Mouse (Mus musculus) cerebellum, adult 2 months (tissue): ENCODE measurements around the gene Dtx1. TPM values are rescaled to one million over a fixed set of nuclear protein-coding genes. Genes with fewer than 3 reads are reported as not detected.

Experiments
- DNase-seq, 2 experiments: peaks; one replicate each; pipeline ENCODE4 v3.0.0; 2021
- H3K27ac ChIP-seq: fragments of 200-500 bp; 2 replicates; pipeline ENCODE4 v1.5.1; 2012; ENCODE audit warnings: low read length, control low read depth, inconsistent platforms; ENCODE audit not compliant: insufficient read depth
- H3K27me3 ChIP-seq: fragments of 200-500 bp; 2 replicates; pipeline ENCODE4 v1.6.1; 2012; ENCODE audit warnings: inconsistent platforms, mild to moderate bottlenecking, low read length, moderate library complexity; ENCODE audit not compliant: control insufficient read depth, insufficient read depth
- H3K4me1 ChIP-seq: fragments of 200-500 bp; 2 replicates; pipeline ENCODE4 v1.6.1; 2011; ENCODE audit warnings: low read length; ENCODE audit not compliant: control insufficient read depth, insufficient read depth
- H3K4me3 ChIP-seq: fragments of 200-500 bp; replicated peaks from 2 replicates; pipeline ENCODE3; 2011; ENCODE audit warnings: mild to moderate bottlenecking, low read depth, low read length, control low read depth; ENCODE audit not compliant: insufficient read depth
- CTCF ChIP-seq: fragments of 200-500 bp; IDR thresholded peaks from 2 replicates; pipeline ENCODE4 v1.5.1; 2011; ENCODE audit warnings: low read depth, mild to moderate bottlenecking, control low read depth, low read length, moderate library complexity, borderline replicate concordance; ENCODE audit not compliant: insufficient read depth
- POLR2A ChIP-seq: fragments of 200-500 bp; IDR thresholded peaks from 2 replicates; pipeline ENCODE4 v1.6.1; 2011; ENCODE audit warnings: low read length, control low read depth, borderline replicate concordance; ENCODE audit not compliant: insufficient read depth
- WGBS: fragments of 180-500 bp; shearing (Covaris S2); methylation state at CpG from one replicate; pipeline ENCODE4 v1.1.7; 2018; 5-methylcytosine and 5-hydroxymethylcytosine counted together
- polyA plus RNA-seq: library from polyadenylated mRNA; depleted of rRNA; stranded (reverse); fragments of >200 nt; gene quantifications from 2 replicates; pipeline ENCODE4 v1.2.3, GENCODE M21; 2012

Dtx1 gene
- polyA plus RNA-seq, 1 experiment = 123 TPM

GRCm38 (mm10) chr5:120702969-120703368 is 8.8 kb downstream of the Dtx1 start:
- 24% methylated on average over 2 of the region's 2 CpGs for WGBS
- DNase-seq = peak; percentile 84 to 89
- no peak overlapping the region for H3K27ac ChIP-seq
- H3K4me3 ChIP-seq = no peak overlapping the region
- H3K4me1 ChIP-seq = peaks cover 82% of the 10 kb centered on the region
- TF ChIP-seq CTCF (no peak), POLR2A (no peak)
- H3K27me3 ChIP-seq = no peaks in the 10 kb centered on the region

GRCm38 (mm10) chr5:120702421-120702820 is 9.3 kb downstream of the Dtx1 start:
- Histone ChIP-seq H3K4me3 (no peak overlapping the region), H3K27ac (no peak overlapping the region), H3K4me1 (peaks cover 87% of the 10 kb centered on the region), H3K27me3 (no peaks in the 10 kb centered on the region)
- DNase-seq = peak; percentile 72 to 80
- TF ChIP-seq POLR2A (no peak), CTCF (no peak)
- 19% methylated on average over 4 of the region's 4 CpGs for WGBS

GRCm38 (mm10) chr5:120700996-120701790 is 10.5 kb downstream of the Dtx1 start:
- no peak overlapping the region for H3K4me3 ChIP-seq
- peaks cover 86% of the 10 kb centered on the region for H3K4me1 ChIP-seq
- DNase-seq = peak; percentile 8 to 30
- 53% methylated on average over 11 of the region's 11 CpGs for WGBS
- TF ChIP-seq CTCF = no peak
- no peak for TF ChIP-seq POLR2A
- no peak overlapping the region for H3K27ac ChIP-seq
- no peaks in the 10 kb centered on the region for H3K27me3 ChIP-seq

DNA sequence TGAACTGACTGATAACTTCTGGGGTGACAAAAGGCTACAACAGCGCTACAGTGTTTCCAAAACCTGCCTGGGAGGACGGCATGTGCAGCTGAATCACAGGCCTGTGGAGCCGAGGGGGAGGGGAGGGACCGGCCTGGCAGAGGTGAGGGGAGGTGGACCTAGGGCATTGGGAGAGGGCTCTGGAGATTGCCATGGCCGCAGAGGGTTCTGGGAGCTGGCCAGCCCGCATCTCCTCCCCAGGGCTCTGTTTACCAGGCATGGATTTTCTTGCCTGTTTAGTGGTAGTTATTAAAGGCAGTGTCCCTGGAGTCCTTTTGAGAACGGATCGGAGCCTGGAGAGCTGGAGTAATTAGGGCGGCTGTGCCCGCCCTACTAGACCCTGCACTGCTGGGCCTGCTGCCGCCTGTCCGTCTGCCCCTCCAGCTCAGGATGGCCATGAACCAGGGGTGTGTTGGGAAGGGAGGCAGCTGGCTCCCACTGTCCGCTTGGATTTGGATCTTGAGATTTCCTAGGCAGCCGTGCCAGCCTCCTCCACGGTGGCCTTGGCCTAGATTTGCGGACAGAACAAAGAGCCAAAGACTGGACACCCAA is 12.8 kb downstream of the Dtx1 start:
- TF ChIP-seq POLR2A (no peak), CTCF (no peak)
- DNase-seq = peak; percentile 70 to 72

GRCm38 (mm10) chr5:120698181-120698580 is 13.5 kb downstream of the Dtx1 start:
- H3K4me3 ChIP-seq = no peak overlapping the region
- H3K27me3 ChIP-seq = no peaks in the 10 kb centered on the region
- 68% methylated on average over 3 of the region's 3 CpGs for WGBS
- H3K4me1 ChIP-seq = peaks cover 71% of the 10 kb centered on the region
- 0 out of 2 replicates have a peak overlapping the region, but pooled peaks have one; percentile 10 for H3K27ac ChIP-seq
- DNase-seq = no peak
- no peak for TF ChIP-seq POLR2A
- TF ChIP-seq CTCF = no peak

More for the DNA sequence above, 12.8 kb downstream of the Dtx1 start:
- Histone ChIP-seq H3K4me1 (peaks cover 76% of the 10 kb centered on the region), H3K27me3 (no peaks in the 10 kb centered on the region), H3K4me3 (no peak overlapping the region), H3K27ac (peak overlapping the region; percentile 24)
- WGBS = 6% methylated on average over 16 of the region's 16 CpGs

- Histone ChIP-seq H3K27me3 (no peaks in the 10 kb centered on the region), H3K4me1 (peaks cover 66% of the 10 kb centered on the region), H3K27ac (no peak overlapping the region), H3K4me3 (no peak overlapping the region)
- no peak for TF ChIP-seq POLR2A
- no peak for TF ChIP-seq CTCF
- DNase-seq = no peak
- 80% methylated on average over 4 of the region's 4 CpGs for WGBS
These were observed 14.9 kb downstream of the Dtx1 start for GRCm38 (mm10) chr5:120696865-120697264.

DNA sequence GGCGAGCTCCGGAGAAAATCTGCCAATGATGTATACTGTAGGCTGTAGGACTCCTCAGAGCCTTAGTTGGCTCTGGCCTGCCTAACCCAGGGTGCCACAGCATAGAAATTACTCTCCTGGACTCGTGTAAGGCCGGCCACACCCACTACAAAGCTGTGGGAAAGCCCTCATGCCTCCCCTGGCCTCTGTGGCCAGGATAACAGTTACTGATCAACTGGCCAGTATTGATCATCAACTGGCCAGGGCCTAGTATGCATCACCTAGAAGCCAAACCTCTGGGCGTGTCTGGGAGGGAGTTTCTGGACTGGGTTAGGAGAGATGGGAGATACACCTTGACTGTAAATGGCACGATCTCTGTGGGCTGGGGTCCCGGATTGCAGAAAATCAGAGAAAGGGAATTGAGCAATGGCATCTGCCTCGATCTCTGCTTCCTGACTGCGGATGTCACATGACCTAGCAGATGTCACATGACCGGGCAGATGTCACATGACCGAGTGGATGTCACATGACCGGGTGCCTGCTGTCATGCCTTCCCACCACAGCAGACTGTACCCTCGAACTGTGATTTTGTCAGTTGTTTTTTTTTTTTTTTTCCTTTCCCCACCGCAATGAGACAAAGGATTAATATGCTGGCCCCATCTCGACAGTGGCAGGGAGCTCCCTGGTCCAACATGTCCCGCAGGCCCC is 15.5 kb downstream of the Dtx1 start:
- no peak overlapping the region for H3K27ac ChIP-seq
- H3K27me3 ChIP-seq = no peaks in the 10 kb centered on the region
- 83% methylated on average over 16 of the region's 16 CpGs for WGBS
- H3K4me3 ChIP-seq = no peak overlapping the region
- DNase-seq = no peak
- H3K4me1 ChIP-seq = peaks cover 66% of the 10 kb centered on the region
- TF ChIP-seq CTCF = no peak
- no peak for TF ChIP-seq POLR2A
